Mouse (Mus musculus) E14TG2a.4 (cell line): ENCODE measurements at regions not wholly inside any gene's neighbourhood (a gene's known extent, or its start where the extent isn't known, plus 50 kb on each side); places are given as distances from the start of the nearest gene placed in this dataset.

Experiments used
- H3K27me3 ChIP-seq: 2 replicates; pipeline ENCODE4 v1.6.1; 2014; ENCODE audit warnings: low read length, control low read depth; ENCODE audit not compliant: insufficient read depth
- H3K36me3 ChIP-seq: 2 replicates; pipeline ENCODE4 v1.6.1; 2014; ENCODE audit warnings: low read length, control low read depth; ENCODE audit not compliant: insufficient read depth
- H3K4me1 ChIP-seq: replicated peaks from 2 replicates; pipeline ENCODE4 v1.6.1; 2014; ENCODE audit warnings: low read depth, low read length, control low read depth
- H3K4me3 ChIP-seq: replicated peaks from 2 replicates; pipeline ENCODE4 v1.5.1; 2014; ENCODE audit warnings: mild to moderate bottlenecking, low read length
- H3K9me3 ChIP-seq: 2 replicates; pipeline ENCODE4 v1.6.1; 2014; ENCODE audit warnings: low read length, control low read depth
- CTCF ChIP-seq: conservative IDR thresholded peaks from 2 replicates; pipeline ENCODE4 v1.5.1; 2014; ENCODE audit warnings: low read length
- NANOG ChIP-seq: IDR thresholded peaks from 2 replicates; pipeline ENCODE4 v1.6.1; 2014; ENCODE audit warnings: borderline replicate concordance, low read length, mixed read lengths
- POU5F1 ChIP-seq: IDR thresholded peaks from 2 replicates; pipeline ENCODE4 v1.6.1; 2014; ENCODE audit warnings: low read length, borderline replicate concordance

DNA sequence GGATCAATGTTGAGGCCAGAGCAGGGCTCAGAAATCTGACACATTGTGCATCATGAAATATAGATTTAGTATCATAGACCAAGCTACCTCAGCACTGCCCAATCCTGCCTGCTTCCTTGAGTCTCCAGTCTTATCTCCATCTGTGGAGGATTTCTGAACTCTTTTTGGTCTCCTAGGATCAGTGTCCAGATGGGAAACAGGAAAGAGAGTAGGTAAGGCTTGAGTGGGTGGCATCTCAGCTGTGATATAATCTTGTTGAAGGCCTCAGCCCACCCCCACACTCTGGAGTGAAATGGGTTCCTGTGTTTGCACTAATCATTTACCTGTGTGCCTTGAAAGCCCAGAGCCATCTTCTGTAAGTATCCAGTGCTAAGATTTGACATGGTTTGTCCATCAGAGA lies 74.3 kb upstream of the Aff3 start:
- TF ChIP-seq POU5F1, result no peak
- TF ChIP-seq CTCF, result no peak
- no peak for TF ChIP-seq NANOG
- H3K27me3 ChIP-seq, result 0 out of 2 replicates have a peak, but pooled peaks cover 4% of the 10 kb centered on the region
- no peak overlapping the region for H3K4me3 ChIP-seq
- peaks cover 8% of the 10 kb centered on the region for H3K9me3 ChIP-seq
- H3K4me1 ChIP-seq, result no peaks in the 10 kb centered on the region
- H3K36me3 ChIP-seq, result no peaks in the 10 kb centered on the region

DNA sequence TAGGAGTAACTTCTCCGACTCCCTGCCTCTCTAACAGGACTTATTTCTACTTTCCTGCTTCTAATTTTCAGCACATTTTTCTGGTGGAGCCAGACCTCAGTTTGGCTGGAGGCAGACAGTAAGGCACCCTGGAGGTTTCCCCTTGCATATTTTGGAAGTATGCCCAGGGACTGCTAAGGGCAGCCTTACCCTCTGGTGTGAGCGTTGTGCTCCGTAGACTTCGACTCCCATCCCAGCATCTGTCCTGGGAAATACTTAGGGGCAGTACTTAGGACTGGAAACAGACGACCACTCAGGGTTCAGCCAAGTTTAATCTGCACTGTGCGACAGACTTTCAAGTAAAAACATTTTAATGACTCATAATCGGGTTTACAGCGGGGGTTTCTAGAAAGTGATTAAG lies 71.0 kb upstream of the Aff3 start:
- Histone ChIP-seq H3K4me1 (no peaks in the 10 kb centered on the region), H3K4me3 (no peak overlapping the region), H3K36me3 (no peaks in the 10 kb centered on the region), H3K9me3 (peaks cover 8% of the 10 kb centered on the region), H3K27me3 (0 out of 2 replicates have a peak, but pooled peaks cover 4% of the 10 kb centered on the region)
- TF ChIP-seq NANOG, result no peak
- no peak for TF ChIP-seq POU5F1
- TF ChIP-seq CTCF, result no peak

DNA sequence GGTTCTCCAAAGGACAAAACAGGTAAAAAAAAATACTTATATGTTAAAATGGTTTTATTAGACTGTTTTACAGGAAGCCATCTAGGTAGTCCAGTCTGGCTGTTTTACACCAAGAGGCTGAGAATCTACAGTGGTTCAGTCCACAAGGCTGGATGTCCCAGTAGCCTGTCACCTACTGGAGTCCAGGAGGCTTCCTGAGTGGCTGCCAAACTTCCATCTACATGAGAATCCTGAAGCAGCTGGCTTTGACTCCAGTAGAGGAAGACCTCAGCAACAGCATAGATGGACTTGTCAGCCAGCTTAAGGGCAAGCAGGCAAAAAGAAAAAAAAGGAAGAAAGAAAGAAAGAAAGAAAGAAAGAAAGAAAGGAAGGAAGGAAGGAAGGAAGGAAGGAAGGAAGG lies 68.4 kb upstream of the Aff3 start:
- no peaks in the 10 kb centered on the region for H3K36me3 ChIP-seq
- 0 out of 2 replicates have a peak, but pooled peaks cover 4% of the 10 kb centered on the region for H3K27me3 ChIP-seq
- H3K4me3 ChIP-seq, result no peak overlapping the region
- no peak for TF ChIP-seq NANOG
- no peak for TF ChIP-seq CTCF
- TF ChIP-seq POU5F1, result no peak
- peaks cover 8% of the 10 kb centered on the region for H3K9me3 ChIP-seq
- H3K4me1 ChIP-seq, result no peaks in the 10 kb centered on the region

DNA sequence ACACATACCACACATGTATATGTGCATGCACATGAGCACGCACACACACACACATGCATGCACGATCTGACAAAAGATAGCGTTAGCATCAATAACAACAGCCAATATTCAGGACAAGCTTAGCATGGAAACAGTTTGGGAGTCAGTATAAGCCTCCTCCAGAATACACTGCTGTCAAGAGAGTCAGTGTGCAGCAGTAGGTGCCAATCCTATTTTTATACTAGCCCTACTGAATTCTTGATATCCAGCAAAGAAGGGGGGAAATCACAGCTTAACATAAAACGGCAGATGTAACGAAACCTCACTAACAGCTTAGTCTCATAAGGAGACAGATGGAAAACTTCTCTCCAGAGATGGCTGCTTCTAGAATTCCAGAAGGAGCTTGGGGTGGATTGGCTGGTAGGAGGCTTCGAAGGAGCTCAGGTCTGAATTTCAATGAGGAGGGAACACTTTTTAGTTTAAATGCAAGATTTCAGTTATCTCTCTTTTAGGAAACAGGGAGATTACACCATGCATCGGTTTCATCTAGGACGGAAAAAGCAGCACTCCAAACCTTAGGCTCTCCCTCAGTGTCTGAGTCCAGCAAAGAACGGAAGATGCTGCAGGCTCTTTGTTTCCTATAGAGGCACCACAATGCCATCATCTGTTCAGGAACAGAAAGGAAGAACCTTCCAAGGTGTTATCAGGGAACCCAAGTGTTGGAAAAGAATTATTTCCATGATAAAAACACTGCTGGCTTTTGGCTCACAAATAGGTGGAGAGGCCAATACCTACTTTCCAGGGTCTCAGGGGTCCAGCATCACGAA lies 65.4 kb upstream of the Aff3 start:
- Histone ChIP-seq H3K4me3 (no peak overlapping the region), H3K4me1 (no peaks in the 10 kb centered on the region), H3K27me3 (no peaks in the 10 kb centered on the region), H3K9me3 (no peaks in the 10 kb centered on the region), H3K36me3 (no peaks in the 10 kb centered on the region)
- TF ChIP-seq NANOG, result no peak
- no peak for TF ChIP-seq POU5F1

DNA sequence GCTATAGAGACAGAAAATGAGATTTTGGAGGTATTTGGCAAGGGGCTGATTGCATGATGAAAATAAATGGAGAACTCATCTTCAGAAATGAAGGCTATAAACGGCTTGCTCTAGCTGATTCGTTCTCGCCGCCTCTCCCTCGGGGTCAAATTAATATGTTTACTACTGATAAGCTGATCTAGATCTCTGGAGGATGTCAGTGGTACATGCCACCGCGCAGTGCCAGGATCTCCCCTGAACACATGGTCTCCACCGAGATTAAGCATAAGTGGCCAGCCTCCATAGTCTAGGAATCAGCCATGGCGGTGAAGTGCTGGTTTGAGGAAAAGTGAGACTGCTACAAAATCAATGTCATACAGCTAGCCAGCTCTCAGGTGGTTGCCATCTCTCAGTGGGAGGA lies 61.0 kb upstream of the Aff3 start:
- Histone ChIP-seq H3K9me3 (no peaks in the 10 kb centered on the region), H3K4me1 (no peaks in the 10 kb centered on the region), H3K36me3 (no peaks in the 10 kb centered on the region), H3K27me3 (no peaks in the 10 kb centered on the region), H3K4me3 (no peak overlapping the region)
- TF ChIP-seq NANOG (no peak), CTCF (no peak), POU5F1 (no peak)

DNA sequence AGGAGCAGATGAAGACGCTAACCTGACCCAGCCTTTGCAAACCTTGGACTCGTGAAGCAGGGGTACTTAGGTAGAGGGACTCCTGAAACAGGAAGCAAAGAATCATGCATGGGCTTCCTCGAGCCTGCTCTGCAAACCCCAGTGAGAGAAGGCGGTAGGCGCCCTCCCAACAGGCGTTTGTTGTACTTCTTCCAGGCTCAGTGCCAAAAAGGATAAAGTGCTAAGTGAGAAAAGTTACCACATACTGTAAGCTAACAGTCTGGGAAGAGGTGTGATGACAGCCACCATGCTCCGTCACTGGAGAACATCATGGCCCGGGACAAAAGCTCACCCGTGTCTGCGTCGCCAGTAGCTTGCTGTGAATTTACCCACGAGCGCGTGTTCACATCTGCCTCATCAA lies 59.9 kb upstream of the Aff3 start:
- TF ChIP-seq NANOG, result no peak
- no peak for TF ChIP-seq CTCF
- TF ChIP-seq POU5F1, result no peak
- H3K36me3 ChIP-seq, result no peaks in the 10 kb centered on the region
- H3K9me3 ChIP-seq, result no peaks in the 10 kb centered on the region
- H3K4me1 ChIP-seq, result no peaks in the 10 kb centered on the region
- no peaks in the 10 kb centered on the region for H3K27me3 ChIP-seq
- no peak overlapping the region for H3K4me3 ChIP-seq

DNA sequence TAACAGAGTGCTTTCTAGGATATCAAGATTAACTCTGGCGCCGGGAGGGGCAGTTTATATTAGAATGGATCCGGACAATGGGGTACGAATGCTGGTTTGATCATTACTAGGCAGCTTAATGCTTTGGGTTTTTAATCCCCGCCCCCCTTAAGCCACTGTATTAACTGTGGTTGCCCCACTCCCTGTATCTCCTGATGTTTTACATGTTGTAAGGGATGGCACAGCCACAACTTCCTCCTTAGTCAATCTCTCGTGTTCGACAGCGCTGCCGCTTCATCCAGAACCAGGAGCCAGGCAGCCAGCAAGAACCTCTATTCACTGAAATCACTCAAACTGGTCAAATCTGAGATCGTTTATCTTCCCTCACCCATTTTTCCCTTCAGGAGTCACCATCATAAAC lies 57.4 kb upstream of the Aff3 start:
- no peak overlapping the region for H3K4me3 ChIP-seq
- no peaks in the 10 kb centered on the region for H3K9me3 ChIP-seq
- no peaks in the 10 kb centered on the region for H3K36me3 ChIP-seq
- H3K4me1 ChIP-seq, result no peaks in the 10 kb centered on the region
- no peaks in the 10 kb centered on the region for H3K27me3 ChIP-seq
- no peak for TF ChIP-seq CTCF
- no peak for TF ChIP-seq NANOG

DNA sequence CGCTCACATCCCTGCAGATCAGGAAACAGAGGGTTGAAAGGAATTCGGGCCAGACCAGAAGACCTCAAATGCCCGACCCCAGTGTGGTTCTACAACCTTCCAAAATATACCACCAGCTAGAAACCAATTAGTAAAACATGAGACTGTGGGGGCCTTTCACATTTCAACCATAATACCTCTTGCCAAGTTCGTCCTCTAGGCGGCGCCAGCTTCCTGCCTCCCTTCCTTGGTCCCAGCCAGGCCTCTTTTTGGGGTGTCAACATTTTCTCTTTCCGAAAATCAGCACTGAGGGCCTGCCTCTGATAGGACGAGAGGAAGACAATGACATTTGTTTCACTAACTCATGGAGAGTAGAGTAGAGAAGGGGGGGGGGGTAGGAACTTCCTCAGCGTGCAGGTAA lies 55.5 kb upstream of the Aff3 start:
- TF ChIP-seq CTCF, result peak; percentile 64
- no peak for TF ChIP-seq POU5F1
- TF ChIP-seq NANOG, result no peak
- H3K4me3 ChIP-seq, result no peak overlapping the region
- H3K9me3 ChIP-seq, result no peaks in the 10 kb centered on the region
- H3K36me3 ChIP-seq, result no peaks in the 10 kb centered on the region
- no peaks in the 10 kb centered on the region for H3K27me3 ChIP-seq
- H3K4me1 ChIP-seq, result no peaks in the 10 kb centered on the region

DNA sequence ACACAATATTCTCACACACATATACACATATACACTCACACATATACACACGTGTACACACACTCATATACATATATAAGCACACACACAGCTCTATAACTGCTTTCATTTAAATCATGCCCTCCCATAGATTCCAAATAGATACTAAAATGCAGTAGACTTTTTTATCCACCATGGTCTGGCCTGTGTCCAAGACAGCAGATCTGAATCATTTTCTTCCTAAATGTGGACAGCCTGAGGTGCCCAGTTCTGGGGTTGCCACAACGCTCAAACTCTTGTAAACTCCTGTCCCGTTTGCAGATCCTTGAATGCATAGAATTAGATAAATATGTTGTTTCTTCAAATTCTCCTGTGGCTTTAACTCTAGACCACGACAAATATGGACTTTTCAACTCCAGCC lies 50.9 kb upstream of the Aff3 start:
- Histone ChIP-seq H3K9me3 (peaks cover 8% of the 10 kb centered on the region), H3K4me1 (no peaks in the 10 kb centered on the region), H3K4me3 (no peak overlapping the region), H3K27me3 (no peaks in the 10 kb centered on the region), H3K36me3 (no peaks in the 10 kb centered on the region)
- TF ChIP-seq CTCF (no peak), NANOG (no peak), POU5F1 (no peak)
